Comparison of ENCODE assay signal across 16 mouse cellular contexts in the genomic region with DNA sequence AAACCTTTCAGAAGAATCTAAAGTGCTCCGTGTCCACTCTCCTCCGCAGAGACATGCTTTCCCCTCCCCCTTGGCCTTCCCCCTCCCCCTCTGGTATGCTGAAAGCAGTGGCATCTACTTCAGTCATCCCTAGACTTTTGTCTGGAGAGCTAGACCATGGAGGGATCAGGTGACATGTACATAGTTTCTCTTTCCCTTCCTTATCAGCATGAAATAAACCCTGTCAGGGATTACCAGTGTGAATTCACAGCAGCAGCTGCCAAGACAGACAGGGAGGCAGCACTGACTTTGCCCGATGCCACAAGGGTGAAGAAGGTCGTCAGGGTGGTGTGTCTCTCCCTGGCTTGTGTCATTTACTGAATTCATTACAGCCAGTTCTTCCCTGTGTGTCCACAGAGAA.
A peak's percentile ranks its signal among the peaks of the same experiment; 100 is the strongest.
DNase-seq lines count a peak whose midpoint lies in the region; ATAC-seq and TF ChIP-seq lines count a peak whose summit lies in the region.
"Had no signal": no experiment of that assay in that cellular context is flagged by ENCODE, and none has a peak within 500 bp of the region (broad histone marks: within the 10 kb centered on the region; RNA-seq: fewer than 3 reads in every experiment).

No protein-coding gene starts in this region.

- intact Hi-C loops in heart, postnatal 25 days (cut with DNase I), result no loop called here

- H3ac ChIP-seq in myocyte (ENCODE audit: control insufficient read depth, insufficient read length), result no peak overlapping the region

- H3K79me2 ChIP-seq in myocyte (ENCODE audit: control insufficient read depth, insufficient read depth), result no peaks in the 10 kb centered on the region

- H3K9ac ChIP-seq in lung, embryonic 14.5 days, result no peak overlapping the region
- no peak overlapping the region for H3K9ac ChIP-seq in lung, postnatal 0 days (replicated peaks; ENCODE audit: low read depth)
- no peak overlapping the region for H3K9ac ChIP-seq in heart, embryonic 11.5 days (ENCODE audit: low read depth, low read length)
- H3K9ac ChIP-seq: lung, embryonic 15.5 days; neural tube, embryonic 13.5 days had no signal

- TF ChIP-seq CTCF in lung, embryonic 14.5 days (IDR thresholded peaks at IDR 0.05; ENCODE audit: low read depth), result no peak
- no peak for TF ChIP-seq CTCF in lung, postnatal 0 days (IDR thresholded peaks at IDR 0.05)

- no peak for TF ChIP-seq EP300 in lung, postnatal 0 days (IDR thresholded peaks at IDR 0.05)

- H3K36me3 ChIP-seq in lung, embryonic 14.5 days (ENCODE audit: insufficient read depth), result no peaks in the 10 kb centered on the region
- H3K36me3 ChIP-seq in lung, postnatal 0 days (ENCODE audit: insufficient read depth, low read length), result no peaks in the 10 kb centered on the region
- H3K36me3 ChIP-seq in heart, embryonic 11.5 days (ENCODE audit: control insufficient read depth, insufficient read depth, low read length), result no peaks in the 10 kb centered on the region
- no peaks in the 10 kb centered on the region for H3K36me3 ChIP-seq in myocyte (ENCODE audit: control insufficient read depth, insufficient read depth)
- H3K36me3 ChIP-seq: lung, embryonic 15.5 days; neural tube, embryonic 13.5 days had no signal

- peak; percentile 44; the same call in 1 of the 2 replicates for ATAC-seq in lung, embryonic 14.5 days (ENCODE audit: insufficient read depth)
- no peak for ATAC-seq in lung, postnatal 0 days
- ATAC-seq in heart, embryonic 11.5 days (replicated peaks; ENCODE audit: insufficient number of reproducible peaks, low FRiP score, low TSS enrichment), result peak; percentile 72; the same call in 1 of the 2 replicates

- H3K4me1 ChIP-seq in lung, embryonic 14.5 days (ENCODE audit: insufficient read depth), result no peaks in the 10 kb centered on the region
- H3K4me1 ChIP-seq in lung, postnatal 0 days (ENCODE audit: insufficient read depth, low read depth, low read length), result no peaks in the 10 kb centered on the region
- peaks cover 7% of the 10 kb centered on the region; the same call in 1 of the 2 replicates for H3K4me1 ChIP-seq in heart, embryonic 11.5 days (ENCODE audit: control insufficient read depth, insufficient read depth, low read length)
- H3K4me1 ChIP-seq: lung, embryonic 15.5 days had no signal

- TF ChIP-seq POLR2A in myocyte (IDR thresholded peaks at IDR 0.05; ENCODE audit: insufficient read length, low read depth), result no peak

- H3K27me3 ChIP-seq in lung, embryonic 14.5 days (ENCODE audit: insufficient read depth, low read length), result no peaks in the 10 kb centered on the region
- no peaks in the 10 kb centered on the region for H3K27me3 ChIP-seq in lung, postnatal 0 days (replicated peaks; ENCODE audit: insufficient read depth, low read length)
- no peaks in the 10 kb centered on the region for H3K27me3 ChIP-seq in heart, embryonic 11.5 days (ENCODE audit: control insufficient read depth, insufficient read depth, low read length)
- no peaks in the 10 kb centered on the region for H3K27me3 ChIP-seq in myocyte (ENCODE audit: control insufficient read depth, insufficient read depth, insufficient read length)
- H3K27me3 ChIP-seq: lung, embryonic 15.5 days; neural tube, embryonic 13.5 days had no signal

- no peak overlapping the region for H3K4me3 ChIP-seq in lung, embryonic 14.5 days (ENCODE audit: low read depth, low read length)
- no peak overlapping the region for H3K4me3 ChIP-seq in lung, postnatal 0 days (ENCODE audit: low read depth, low read length)
- H3K4me3 ChIP-seq in heart, embryonic 11.5 days (ENCODE audit: low read depth, low read length), result no peak overlapping the region
- H3K4me3 ChIP-seq in myocyte, result no peak overlapping the region
- H3K4me3 ChIP-seq: lung, embryonic 15.5 days; neural tube, embryonic 13.5 days had no signal

- no peaks in the 10 kb centered on the region for H3K9me3 ChIP-seq in lung, embryonic 14.5 days (ENCODE audit: low read depth, low read length)
- H3K9me3 ChIP-seq in lung, postnatal 0 days (ENCODE audit: low read length), result no peaks in the 10 kb centered on the region
- H3K9me3 ChIP-seq in heart, embryonic 11.5 days (replicated peaks; ENCODE audit: control insufficient read depth, low read length), result no peaks in the 10 kb centered on the region
- H3K9me3 ChIP-seq: lung, embryonic 15.5 days; neural tube, embryonic 13.5 days had no signal

- 6% methylated on average over 4 of the region's 4 CpGs for WGBS in lung, embryonic 14.5 days
- WGBS in lung, postnatal 0 days, result 5% methylated on average over 4 of the region's 4 CpGs
- WGBS in heart, embryonic 11.5 days (ENCODE audit: insufficient replicate concordance), result 24% methylated on average over 4 of the region's 4 CpGs

- no peak overlapping the region for H3K27ac ChIP-seq in lung, embryonic 14.5 days (ENCODE audit: low read depth)
- H3K27ac ChIP-seq in lung, postnatal 0 days (ENCODE audit: low read length), result no peak overlapping the region
- peak overlapping the region; percentile 74 for H3K27ac ChIP-seq in heart, embryonic 11.5 days (ENCODE audit: low read depth, low read length)
- H3K27ac ChIP-seq: lung, embryonic 15.5 days; neural tube, embryonic 13.5 days had no signal

- H3K4me2 ChIP-seq in lung, embryonic 14.5 days, result no peak overlapping the region
- no peak overlapping the region for H3K4me2 ChIP-seq in lung, postnatal 0 days (replicated peaks; ENCODE audit: low read depth, low read length)
- peak overlapping the region; percentile 14; the same call in 1 of the 2 replicates for H3K4me2 ChIP-seq in heart, embryonic 11.5 days
- peak overlapping the region; percentile 66 for H3K4me2 ChIP-seq in myocyte (ENCODE audit: low read depth)
- H3K4me2 ChIP-seq: lung, embryonic 15.5 days; neural tube, embryonic 13.5 days had no signal

- peak; percentile 1 for DNase-seq in heart, adult 8-10 months (ENCODE audit: low spot score)
- DNase-seq in heart, postnatal 25 days (ENCODE audit: low spot score), result no peak
- DNase-seq in lung, embryonic 14.5 days, result no peak
- DNase-seq in lung, postnatal 0 days (ENCODE audit: low spot score), result no peak
- DNase-seq in urinary bladder, adult 18-20 months (ENCODE audit: low spot score in 2 of 2), result no peak
- DNase-seq in urinary bladder, postnatal 4 days (ENCODE audit: low spot score in 2 of 2), result no peak
- DNase-seq: cerebellum, adult 11-12 months; kidney, adult 18-20 months; left cerebral cortex, postnatal 4 days; midbrain, embryonic 14.5 days; right cerebral cortex, adult 18-20 months; thymus, adult 18-20 months had no signal

TF ChIP-seq in myocyte, 11 proteins besides CTCF, POLR2A, EP300 and RAD21:
- no peak for TF ChIP-seq TCF3 (IDR thresholded peaks at IDR 0.05; ENCODE audit: insufficient read length, low read depth)
- no peak for TF ChIP-seq REST (IDR thresholded peaks at IDR 0.05; ENCODE audit: insufficient read depth, insufficient read length)
- no peak for TF ChIP-seq E2F4 (IDR thresholded peaks at IDR 0.05; ENCODE audit: insufficient read depth)
- no peak for TF ChIP-seq MAX (IDR thresholded peaks at IDR 0.05; ENCODE audit: low read depth)
- TF ChIP-seq USF1 (IDR thresholded peaks at IDR 0.05; ENCODE audit: low read depth), result no peak
- TF ChIP-seq SRF (IDR thresholded peaks at IDR 0.05; ENCODE audit: control insufficient read depth, insufficient read length, low read depth), result no peak
- no peak for TF ChIP-seq POLR2AphosphoS2 (IDR thresholded peaks at IDR 0.05; ENCODE audit: insufficient read length, low read depth)
- no peak for TF ChIP-seq CEBPB (IDR thresholded peaks at IDR 0.05; ENCODE audit: insufficient read depth, poor library complexity, severe bottlenecking)
- peak; percentile 7 for TF ChIP-seq TCF12 (IDR thresholded peaks at IDR 0.05; ENCODE audit: insufficient read depth, poor library complexity, severe bottlenecking)
- peak; percentile 66 to 84 (median 70) for TF ChIP-seq MYOG (IDR thresholded peaks at IDR 0.05; ENCODE audit: control insufficient read depth in 1 of 3, insufficient read depth in 1 of 3, insufficient read length in 2 of 3, low read depth in 2 of 3)
- TF ChIP-seq MYOD1 (IDR thresholded peaks at IDR 0.05; ENCODE audit: control insufficient read depth in 1 of 3, insufficient read length in 2 of 3, low read depth in 2 of 3), result peak; percentile 34 to 89 (median 88)

Comparison
In these comparisons a context has a peak if more than half of its experiments do, and no peak if none do; other contexts are left out.
1. H3K4me2 ChIP-seq: peak in heart, embryonic 11.5 days (single experiment) and myocyte (single experiment); none in lung, embryonic 14.5 days (single experiment) and lung, postnatal 0 days (single experiment).